Mouse (Mus musculus): Measurements from ENCODE around the gene Pex3. TPM values are rescaled to one million over a fixed set of nuclear protein-coding genes. Genes with fewer than 3 reads are reported as not detected.

Pex3 gene
- polyA plus RNA-seq, 1 experiment from 2014 or later, result 30.0 TPM

DNA sequence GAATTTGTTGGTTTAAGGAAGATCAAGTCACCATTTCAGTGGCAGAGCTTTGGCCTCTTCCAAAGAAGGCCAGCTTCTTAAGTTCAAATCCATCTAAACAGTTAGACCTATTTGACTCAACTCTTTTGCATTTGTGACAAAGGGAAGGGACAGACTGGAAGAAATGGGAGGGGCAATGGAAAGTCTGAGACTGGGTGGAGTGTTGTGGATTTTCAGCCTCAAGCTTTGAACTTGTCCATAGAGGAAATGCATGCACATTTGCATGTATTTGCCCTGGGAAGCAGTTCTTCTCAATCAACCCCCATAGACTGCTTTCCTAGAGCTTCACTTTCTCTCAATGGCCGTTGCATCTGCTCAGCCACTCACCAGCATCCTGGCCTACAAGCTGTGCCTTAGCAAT, 1.4 kb upstream of the Pex3 start:
- 94% methylated on average over 1 of the region's 1 CpGs for WGBS
- no peaks in the 10 kb centered on the region for H3K9me3 ChIP-seq (ENCODE audit: control insufficient read depth, low read length)
- peaks cover 3% of the 10 kb centered on the region; the same call in 1 of the 2 replicates for H3K4me1 ChIP-seq (ENCODE audit: control insufficient read depth, insufficient read depth, low read length)
- no peak overlapping the region for H3K4me2 ChIP-seq (ENCODE audit: low read depth)
- no peaks in the 10 kb centered on the region for H3K27me3 ChIP-seq (ENCODE audit: control insufficient read depth, insufficient read depth, low read length)
- no peaks in the 10 kb centered on the region for H3K36me3 ChIP-seq (ENCODE audit: control insufficient read depth, insufficient read depth, low read length)
- DNase-seq (ENCODE audit: low spot score) (no peak), ATAC-seq (ENCODE audit: insufficient read depth, low FRiP score, low TSS enrichment) (no peak)
- no peak overlapping the region for H3K4me3 ChIP-seq (ENCODE audit: low read depth, low read length)
- no peak overlapping the region for H3K27ac ChIP-seq (ENCODE audit: low read depth, low read length)
- H3K9ac ChIP-seq (ENCODE audit: low read length), result no peak overlapping the region

DNA sequence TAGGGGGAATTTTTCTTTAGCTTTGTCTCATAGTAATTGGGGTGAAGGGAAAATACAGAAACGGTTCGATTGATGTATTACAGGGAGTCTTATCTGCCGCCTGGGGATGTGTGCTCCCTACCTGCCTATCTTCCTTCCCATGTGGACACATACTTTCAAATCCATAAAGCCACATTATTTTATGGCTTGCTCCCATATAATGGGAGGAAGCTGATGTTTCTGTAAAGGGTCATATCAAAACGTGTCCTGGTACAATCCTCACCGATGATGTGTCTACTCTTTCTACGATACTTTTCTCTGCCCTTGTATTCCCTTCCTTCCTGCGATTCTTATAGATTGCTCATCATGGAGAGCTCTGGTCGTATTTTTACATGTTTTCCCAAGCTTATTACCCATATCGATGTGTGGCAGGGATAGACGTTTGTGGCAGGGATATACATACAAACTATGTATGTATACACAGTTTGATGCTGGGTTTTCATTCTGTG, 600 bp upstream of the Pex3 start:
- H3K27me3 ChIP-seq (ENCODE audit: control insufficient read depth, insufficient read depth, low read length), result no peaks in the 10 kb centered on the region
- no peaks in the 10 kb centered on the region for H3K36me3 ChIP-seq (ENCODE audit: control insufficient read depth, insufficient read depth, low read length)
- peak overlapping the region; percentile 75 for H3K9ac ChIP-seq (ENCODE audit: low read length)
- peak overlapping the region; percentile 62 for H3K4me3 ChIP-seq (ENCODE audit: low read depth, low read length)
- 30% methylated on average over 10 of the region's 10 CpGs for WGBS
- H3K27ac ChIP-seq (ENCODE audit: low read depth, low read length), result no peak overlapping the region
- H3K9me3 ChIP-seq (ENCODE audit: control insufficient read depth, low read length), result no peaks in the 10 kb centered on the region
- H3K4me2 ChIP-seq (ENCODE audit: low read depth), result peak overlapping the region; percentile 47
- H3K4me1 ChIP-seq (ENCODE audit: control insufficient read depth, insufficient read depth, low read length), result peaks cover 3% of the 10 kb centered on the region; the same call in 1 of the 2 replicates
- ATAC-seq (ENCODE audit: insufficient read depth, low FRiP score, low TSS enrichment) (peak; percentile 17; the same call in 1 of the 2 replicates), DNase-seq (ENCODE audit: low spot score) (no peak)

DNA sequence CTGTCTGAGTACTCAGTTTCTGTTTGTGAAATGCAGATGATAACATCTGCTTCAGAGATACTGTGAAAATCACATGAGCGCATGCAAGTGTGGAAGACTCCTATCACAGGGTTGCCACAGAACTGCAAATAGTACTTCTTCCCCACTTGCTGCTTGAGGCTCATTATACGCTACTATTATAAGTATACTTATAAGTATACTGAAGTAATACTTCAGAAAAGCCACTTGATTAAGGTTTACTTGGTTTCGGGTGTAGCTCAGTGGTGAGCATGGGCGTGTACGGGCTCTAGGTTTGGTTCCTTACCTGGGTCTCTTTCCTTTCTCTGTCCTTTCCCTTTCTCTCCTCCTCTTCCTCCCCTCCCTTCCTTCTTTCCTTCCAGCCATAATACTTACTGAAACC, 11.2 kb downstream of the Pex3 start:
- 96% methylated on average over 5 of the region's 5 CpGs for WGBS
- no peak for ATAC-seq (ENCODE audit: insufficient read depth, low FRiP score, low TSS enrichment)

DNA sequence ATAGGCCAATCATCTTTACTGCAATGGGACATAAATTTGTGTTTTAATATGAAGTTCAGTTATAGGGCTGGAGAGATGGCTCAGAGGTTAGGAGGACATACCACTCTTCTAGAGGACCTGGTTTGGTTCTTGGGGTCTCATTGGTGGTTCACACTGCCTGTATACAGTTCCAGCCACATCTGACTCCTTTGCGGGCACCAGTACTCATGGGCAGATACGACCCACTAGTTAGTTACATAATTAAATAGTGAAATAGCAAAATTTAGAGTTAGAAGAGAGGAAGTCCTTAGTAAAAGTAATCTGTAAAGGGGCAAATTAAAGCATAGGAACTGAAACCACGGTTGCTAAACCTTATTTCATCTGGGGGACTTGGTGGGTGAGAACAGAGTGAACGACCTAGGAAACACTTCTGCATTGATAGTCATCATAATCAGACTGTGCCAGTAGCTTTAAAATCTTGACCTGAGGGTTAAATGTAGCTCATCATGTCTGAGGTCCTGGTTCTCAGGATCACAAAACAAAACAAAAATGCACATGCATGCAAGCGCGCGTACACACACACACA, 13.1 kb downstream of the Pex3 start:
- Histone ChIP-seq H3K4me2 (ENCODE audit: low read depth) (no peak overlapping the region), H3K27ac (ENCODE audit: low read depth, low read length) (no peak overlapping the region), H3K4me3 (ENCODE audit: low read depth, low read length) (no peak overlapping the region), H3K9me3 (ENCODE audit: control insufficient read depth, low read length) (no peaks in the 10 kb centered on the region), H3K9ac (ENCODE audit: low read length) (no peak overlapping the region), H3K4me1 (ENCODE audit: control insufficient read depth, insufficient read depth, low read length) (no peaks in the 10 kb centered on the region), H3K27me3 (ENCODE audit: control insufficient read depth, insufficient read depth, low read length) (no peaks in the 10 kb centered on the region), H3K36me3 (ENCODE audit: control insufficient read depth, insufficient read depth, low read length) (no peaks in the 10 kb centered on the region)
- ATAC-seq (ENCODE audit: insufficient read depth, low FRiP score, low TSS enrichment) (no peak), DNase-seq (ENCODE audit: low spot score) (no peak)
- WGBS, result 93% methylated on average over 7 of the region's 7 CpGs

More for the DNA sequence above, 11.2 kb downstream of the Pex3 start:
- no peaks in the 10 kb centered on the region for H3K4me1 ChIP-seq (ENCODE audit: control insufficient read depth, insufficient read depth, low read length)
- H3K36me3 ChIP-seq (ENCODE audit: control insufficient read depth, insufficient read depth, low read length), result 0 out of 2 replicates have a peak, but pooled peaks cover 2% of the 10 kb centered on the region
- no peak overlapping the region for H3K27ac ChIP-seq (ENCODE audit: low read depth, low read length)
- no peak overlapping the region for H3K4me3 ChIP-seq (ENCODE audit: low read depth, low read length)
- H3K27me3 ChIP-seq (ENCODE audit: control insufficient read depth, insufficient read depth, low read length), result no peaks in the 10 kb centered on the region
- no peak overlapping the region for H3K4me2 ChIP-seq (ENCODE audit: low read depth)
- no peak for DNase-seq (ENCODE audit: low spot score)
- no peaks in the 10 kb centered on the region for H3K9me3 ChIP-seq (ENCODE audit: control insufficient read depth, low read length)
- no peak overlapping the region for H3K9ac ChIP-seq (ENCODE audit: low read length)

DNA sequence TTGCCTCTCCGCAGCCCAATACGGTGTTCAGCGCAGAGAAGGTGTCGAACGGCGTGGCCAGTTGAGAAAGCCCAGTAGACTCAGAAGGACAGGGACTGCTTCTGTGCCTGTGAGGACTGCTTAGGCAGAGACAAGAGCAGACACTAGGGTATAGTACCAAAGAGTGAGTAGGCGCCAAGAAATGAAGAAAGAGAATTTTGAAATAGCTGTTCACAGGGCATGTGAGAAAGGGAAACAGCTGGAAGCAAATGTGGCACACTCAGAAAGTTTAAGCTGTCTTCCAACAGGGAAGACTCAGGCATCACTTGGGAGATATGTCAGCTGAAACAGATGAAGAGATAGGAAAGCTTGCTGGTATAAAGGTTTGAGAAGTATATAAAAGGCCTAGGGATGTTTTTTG, 16.2 kb downstream of the Pex3 start:
- Histone ChIP-seq H3K27ac (ENCODE audit: low read depth, low read length) (no peak overlapping the region), H3K27me3 (ENCODE audit: control insufficient read depth, insufficient read depth, low read length) (no peaks in the 10 kb centered on the region), H3K4me2 (ENCODE audit: low read depth) (no peak overlapping the region), H3K4me3 (ENCODE audit: low read depth, low read length) (no peak overlapping the region), H3K9ac (ENCODE audit: low read length) (no peak overlapping the region), H3K9me3 (ENCODE audit: control insufficient read depth, low read length) (no peaks in the 10 kb centered on the region), H3K36me3 (ENCODE audit: control insufficient read depth, insufficient read depth, low read length) (peaks cover 2% of the 10 kb centered on the region; the same call in 1 of the 2 replicates), H3K4me1 (ENCODE audit: control insufficient read depth, insufficient read depth, low read length) (no peaks in the 10 kb centered on the region)
- ATAC-seq (ENCODE audit: insufficient read depth, low FRiP score, low TSS enrichment) (no peak), DNase-seq (ENCODE audit: low spot score) (no peak)
- WGBS, result 95% methylated on average over 7 of the region's 7 CpGs

DNA sequence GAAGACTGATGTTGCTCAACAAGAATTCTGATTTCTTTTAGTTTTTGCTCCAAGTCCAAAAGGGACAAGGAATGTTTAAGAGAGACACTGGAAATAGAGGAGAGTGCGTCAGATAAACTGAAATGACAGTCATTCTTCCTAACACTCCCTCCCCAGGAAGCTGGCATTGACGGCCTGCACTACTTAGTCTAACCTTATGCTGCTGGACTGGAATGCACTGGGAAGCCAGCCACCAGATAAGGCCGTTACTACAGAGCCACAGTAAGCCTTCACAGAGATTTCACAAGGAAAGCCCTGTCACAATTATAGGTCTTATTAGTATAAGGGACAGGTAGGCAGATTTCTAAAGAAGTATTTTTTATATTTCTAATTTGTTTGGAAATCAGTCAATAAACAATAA, 18.2 kb downstream of the Pex3 start:
- no peak overlapping the region for H3K27ac ChIP-seq (ENCODE audit: low read depth, low read length)
- ATAC-seq (ENCODE audit: insufficient read depth, low FRiP score, low TSS enrichment), result no peak
- H3K9me3 ChIP-seq (ENCODE audit: control insufficient read depth, low read length), result no peaks in the 10 kb centered on the region
- peaks cover 2% of the 10 kb centered on the region; the same call in 1 of the 2 replicates for H3K36me3 ChIP-seq (ENCODE audit: control insufficient read depth, insufficient read depth, low read length)
- no peaks in the 10 kb centered on the region for H3K27me3 ChIP-seq (ENCODE audit: control insufficient read depth, insufficient read depth, low read length)
- WGBS, result 89% methylated on average over 3 of the region's 3 CpGs
- no peaks in the 10 kb centered on the region for H3K4me1 ChIP-seq (ENCODE audit: control insufficient read depth, insufficient read depth, low read length)
- no peak overlapping the region for H3K9ac ChIP-seq (ENCODE audit: low read length)
- H3K4me2 ChIP-seq (ENCODE audit: low read depth), result no peak overlapping the region
- H3K4me3 ChIP-seq (ENCODE audit: low read depth, low read length), result no peak overlapping the region
- DNase-seq (ENCODE audit: low spot score), result no peak

DNA sequence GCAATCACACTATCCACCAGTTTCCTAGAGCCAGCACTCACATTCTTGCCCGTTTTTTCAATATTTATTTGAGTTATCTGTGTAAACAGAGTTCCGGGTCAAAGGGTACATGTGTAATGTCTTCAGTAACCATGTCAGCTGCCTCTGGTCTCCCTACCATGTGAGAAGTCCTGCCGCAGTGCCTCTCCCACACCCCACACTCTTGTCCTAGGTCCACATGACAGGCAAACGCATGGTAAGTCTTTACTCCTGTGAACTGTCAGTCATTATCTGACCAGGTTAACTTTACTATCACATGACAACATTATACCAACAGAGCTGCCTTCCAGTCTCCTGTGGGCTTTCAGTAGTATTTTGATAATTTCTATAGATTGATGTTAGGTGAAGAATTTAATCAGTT, 24.8 kb downstream of the Pex3 start:
- 87% methylated on average over 4 of the region's 4 CpGs for WGBS

DNA sequence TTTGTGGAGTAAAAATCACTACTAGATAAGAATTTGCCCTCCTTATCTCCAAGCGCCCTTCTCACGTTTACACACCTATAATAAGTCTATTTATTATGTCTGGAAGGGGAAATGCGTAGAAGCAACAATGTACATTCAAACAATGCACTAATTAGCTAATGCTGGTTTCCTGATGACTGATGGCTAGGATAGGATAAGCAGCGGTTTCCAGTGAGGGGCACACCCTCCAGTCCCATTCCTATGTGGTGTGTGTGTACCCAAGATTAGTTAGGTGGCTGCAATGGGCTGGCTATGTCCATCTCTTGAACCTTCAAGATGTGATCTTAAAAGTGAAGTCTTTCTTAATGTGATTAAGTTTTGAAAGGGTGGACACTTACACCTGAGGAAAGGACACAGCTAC, 31.1 kb downstream of the Pex3 start:
- ATAC-seq (ENCODE audit: insufficient read depth, low FRiP score, low TSS enrichment), result no peak
- H3K4me2 ChIP-seq (ENCODE audit: low read depth), result no peak overlapping the region
- no peaks in the 10 kb centered on the region for H3K9me3 ChIP-seq (ENCODE audit: control insufficient read depth, low read length)
- H3K9ac ChIP-seq (ENCODE audit: low read length), result no peak overlapping the region
- H3K4me3 ChIP-seq (ENCODE audit: low read depth, low read length), result no peak overlapping the region
- DNase-seq (ENCODE audit: low spot score), result no peak
- 90% methylated on average over 4 of the region's 4 CpGs for WGBS
- no peaks in the 10 kb centered on the region for H3K36me3 ChIP-seq (ENCODE audit: control insufficient read depth, insufficient read depth, low read length)
- H3K27me3 ChIP-seq (ENCODE audit: control insufficient read depth, insufficient read depth, low read length), result no peaks in the 10 kb centered on the region
- no peaks in the 10 kb centered on the region for H3K4me1 ChIP-seq (ENCODE audit: control insufficient read depth, insufficient read depth, low read length)
- no peak overlapping the region for H3K27ac ChIP-seq (ENCODE audit: low read depth, low read length)

More for the DNA sequence above, 24.8 kb downstream of the Pex3 start:
- Histone ChIP-seq H3K9me3 (ENCODE audit: control insufficient read depth, low read length) (no peaks in the 10 kb centered on the region), H3K36me3 (ENCODE audit: control insufficient read depth, insufficient read depth, low read length) (peaks cover 2% of the 10 kb centered on the region; the same call in 1 of the 2 replicates), H3K4me3 (ENCODE audit: low read depth, low read length) (no peak overlapping the region), H3K27me3 (ENCODE audit: control insufficient read depth, insufficient read depth, low read length) (no peaks in the 10 kb centered on the region), H3K27ac (ENCODE audit: low read depth, low read length) (no peak overlapping the region), H3K4me1 (ENCODE audit: control insufficient read depth, insufficient read depth, low read length) (no peaks in the 10 kb centered on the region), H3K9ac (ENCODE audit: low read length) (no peak overlapping the region), H3K4me2 (ENCODE audit: low read depth) (no peak overlapping the region)
- DNase-seq (ENCODE audit: low spot score) (no peak), ATAC-seq (ENCODE audit: insufficient read depth, low FRiP score, low TSS enrichment) (no peak)

DNA sequence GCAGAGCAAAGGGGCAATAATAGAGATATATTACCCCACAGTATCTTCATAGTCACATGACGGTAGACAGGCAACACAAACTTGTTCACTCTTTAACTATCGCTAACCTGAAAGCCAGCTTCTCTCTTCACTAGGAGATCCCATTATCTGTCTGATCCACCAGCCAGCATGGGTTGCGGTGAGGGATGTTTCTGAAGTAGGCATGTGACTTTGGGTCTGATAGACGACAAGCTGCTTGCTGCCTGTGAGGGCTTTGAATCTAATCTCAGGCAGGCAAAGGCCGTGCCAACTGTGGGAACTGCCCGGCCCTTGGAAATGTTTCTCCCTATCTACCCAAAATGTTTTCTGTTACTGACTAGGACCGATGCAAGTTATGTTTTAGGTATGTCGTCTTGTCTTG, 50.6 kb downstream of the Pex3 start:
- H3K9me3 ChIP-seq (ENCODE audit: control insufficient read depth, low read length), result no peaks in the 10 kb centered on the region
- DNase-seq (ENCODE audit: low spot score), result no peak
- no peaks in the 10 kb centered on the region for H3K27me3 ChIP-seq (ENCODE audit: control insufficient read depth, insufficient read depth, low read length)
- no peak overlapping the region for H3K9ac ChIP-seq (ENCODE audit: low read length)
- no peak overlapping the region for H3K4me2 ChIP-seq (ENCODE audit: low read depth)
- H3K4me3 ChIP-seq (ENCODE audit: low read depth, low read length), result no peak overlapping the region
- H3K27ac ChIP-seq (ENCODE audit: low read depth, low read length), result no peak overlapping the region
- WGBS, result 88% methylated on average over 8 of the region's 8 CpGs
- no peaks in the 10 kb centered on the region for H3K36me3 ChIP-seq (ENCODE audit: control insufficient read depth, insufficient read depth, low read length)
- no peak for ATAC-seq (ENCODE audit: insufficient read depth, low FRiP score, low TSS enrichment)
- H3K4me1 ChIP-seq (ENCODE audit: control insufficient read depth, insufficient read depth, low read length), result no peaks in the 10 kb centered on the region

All from neural tube, embryonic 11.5 days (tissue).